Mouse (Mus musculus): ENCODE data around the gene L3mbtl4. TPM values are rescaled to one million over a fixed set of nuclear protein-coding genes. Genes with fewer than 3 reads are reported as not detected.

L3mbtl4 gene
- 0.04 TPM in 1 of 2 replicates, not detected in the other for polyA plus RNA-seq (2012; rRNA removed)

GRCm38 (mm10) chr17:68273527-68273926, at the start of gene L3mbtl4:
Gene L3mbtl4 (plus strand): TSS chr17:68273797.

GRCm38 (mm10) chr17:68826323-68826722, 552.7 kb downstream of the L3mbtl4 start, which contains the start of gene Tmem200c:
Gene Tmem200c (plus strand): TSS chr17:68826623.

